Mouse (Mus musculus) adrenal gland (tissue): ENCODE data around the gene Tef.

Experiments used
- intact Hi-C: fragments of 180-260 bp; cut with DNase I; formaldehyde crosslinking; loops from one replicate; pipeline ENCODE4 v1.15.1; 2025

Gene Tef

DNA sequence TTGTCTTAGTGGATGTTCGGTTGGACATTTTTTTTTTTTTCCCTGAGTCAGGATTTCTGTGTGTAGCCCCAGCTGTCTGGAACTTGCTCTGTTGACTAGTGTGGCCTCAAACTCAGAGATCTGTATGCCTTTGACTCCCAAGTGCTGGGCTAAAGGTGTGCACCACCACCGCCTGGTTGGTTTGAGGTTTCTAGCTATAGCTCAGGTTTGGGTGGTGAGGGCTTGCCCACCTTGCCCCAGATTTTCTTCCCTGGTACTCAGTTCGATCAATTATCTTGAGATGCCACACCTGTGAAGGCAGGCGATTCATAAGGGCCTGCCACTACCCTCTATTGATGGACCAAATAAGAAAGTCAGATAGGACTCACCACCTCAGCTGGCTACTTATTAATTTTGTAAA lies 44.9 kb downstream of the Tef start:
- intact Hi-C loops, result no loop called here

- intact Hi-C loops, result no loop called here
Measured at GRCm38 (mm10) chr15:81847861-81848260, 45.6 kb downstream of the Tef start.

- intact Hi-C loops, result no loop called here
Measured at GRCm38 (mm10) chr15:81848301-81848700, 46.1 kb downstream of the Tef start.

GRCm38 (mm10) chr15:81849104-81849503 lies 46.9 kb downstream of the Tef start:
- intact Hi-C loops, result no loop called here

DNA sequence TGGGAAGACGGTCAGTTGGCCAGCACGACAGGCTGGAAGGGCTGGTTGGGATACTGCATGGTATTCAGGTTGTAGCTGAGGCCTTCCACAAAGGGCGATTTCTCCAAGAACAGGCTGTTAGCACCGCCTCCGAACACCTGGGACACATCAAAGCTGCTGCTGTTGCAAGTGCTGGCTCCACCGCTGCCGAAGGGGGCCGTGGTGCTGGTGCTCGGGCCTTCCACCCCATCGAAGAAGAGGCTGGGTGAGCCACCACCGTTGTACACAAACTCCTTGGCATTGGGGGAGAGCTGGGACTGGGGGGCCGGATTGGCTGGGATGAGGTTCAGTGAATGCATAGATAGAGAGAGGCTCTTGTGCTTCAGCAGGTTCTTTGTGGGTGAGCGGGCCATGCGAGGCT lies 48.5 kb downstream of the Tef start:
- intact Hi-C loops, result no loop called here

DNA sequence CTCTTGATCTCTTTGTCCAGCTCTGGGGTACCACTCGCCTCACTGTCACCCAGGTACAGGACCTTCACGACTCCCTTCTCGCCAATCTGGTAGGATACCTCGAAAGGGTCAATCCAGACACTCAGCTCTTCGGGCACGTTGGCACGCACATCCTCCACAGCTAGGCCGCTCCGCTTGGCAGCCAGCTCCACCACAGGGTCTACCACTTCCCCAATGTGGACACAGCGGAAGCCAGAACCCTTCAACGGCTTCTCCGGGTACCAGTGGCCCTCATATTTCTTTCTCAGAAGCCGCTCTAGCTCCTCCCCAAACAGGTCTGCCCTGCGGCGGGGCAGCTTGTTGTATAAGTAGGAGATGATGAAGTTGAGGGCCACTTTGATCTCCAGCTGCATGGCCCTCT lies 49.2 kb downstream of the Tef start:
- intact Hi-C loops, result no loop called here

- intact Hi-C loops, result no loop called here
Measured at GRCm38 (mm10) chr15:81852411-81853000, 50.3 kb downstream of the Tef start.

DNA sequence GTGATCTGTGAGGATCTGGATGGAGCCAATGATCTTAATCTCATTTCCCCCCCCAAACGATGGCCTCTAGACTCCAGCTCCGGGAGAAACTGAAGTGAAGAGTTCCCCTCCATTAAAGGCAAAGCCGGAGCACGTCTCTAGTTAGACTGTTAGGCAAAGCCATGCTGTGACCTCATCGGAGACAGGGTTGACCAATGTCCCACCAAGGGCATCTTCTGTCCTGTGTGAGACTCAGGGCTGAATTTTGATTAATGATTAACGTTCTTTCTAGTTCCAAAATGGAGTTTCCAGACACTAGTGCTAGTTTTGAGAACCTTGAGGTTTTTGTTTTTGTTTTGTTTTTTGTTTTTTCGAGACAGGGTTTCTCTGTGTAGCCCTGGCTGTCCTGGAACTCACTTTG lies 50.9 kb downstream of the Tef start:
- intact Hi-C loops, result no loop called here

DNA sequence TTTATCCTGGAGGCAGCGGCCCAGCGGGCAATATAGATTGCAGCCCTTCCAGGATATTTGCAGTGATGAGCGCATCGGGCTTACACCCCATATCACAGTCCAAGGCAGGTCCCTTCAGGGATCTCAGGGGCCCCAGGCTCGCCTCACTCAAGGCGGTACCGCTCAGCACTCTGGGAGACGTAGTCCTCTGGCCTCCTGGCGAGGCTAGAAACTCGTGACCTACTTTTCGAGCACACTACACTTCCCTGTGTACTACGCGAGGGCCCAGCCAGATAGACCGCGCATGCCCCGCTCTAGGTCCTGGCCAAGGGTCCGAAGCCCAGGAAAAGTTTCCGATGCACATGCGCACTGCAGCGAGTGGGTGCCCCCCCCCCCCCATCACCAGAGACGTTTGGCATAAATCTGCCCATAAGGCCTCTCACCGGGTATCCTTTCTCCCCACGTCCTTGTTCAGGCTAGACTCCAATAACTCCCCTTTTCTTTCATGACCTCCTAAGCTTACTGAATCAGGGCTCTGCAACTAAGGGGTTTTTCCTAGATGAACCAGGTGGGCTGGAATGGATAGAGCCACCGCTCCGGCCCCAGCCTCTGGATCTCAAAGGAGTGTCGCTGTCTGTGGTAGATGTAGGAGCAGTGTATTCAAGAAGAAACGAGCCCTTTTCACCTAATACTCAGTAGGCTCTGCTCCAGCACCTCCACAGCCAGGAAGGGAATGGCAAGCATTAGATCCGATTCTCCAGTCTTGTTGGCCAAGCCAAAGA lies 54.0 kb downstream of the Tef start:
- intact Hi-C loops, result no loop called here

GRCm38 (mm10) chr15:81856938-81857723 lies 54.9 kb downstream of the Tef start:
- intact Hi-C loops, result no loop called here

- intact Hi-C loops, result no loop called here
Measured at GRCm38 (mm10) chr15:81857724-81858116, 55.5 kb downstream of the Tef start.

DNA sequence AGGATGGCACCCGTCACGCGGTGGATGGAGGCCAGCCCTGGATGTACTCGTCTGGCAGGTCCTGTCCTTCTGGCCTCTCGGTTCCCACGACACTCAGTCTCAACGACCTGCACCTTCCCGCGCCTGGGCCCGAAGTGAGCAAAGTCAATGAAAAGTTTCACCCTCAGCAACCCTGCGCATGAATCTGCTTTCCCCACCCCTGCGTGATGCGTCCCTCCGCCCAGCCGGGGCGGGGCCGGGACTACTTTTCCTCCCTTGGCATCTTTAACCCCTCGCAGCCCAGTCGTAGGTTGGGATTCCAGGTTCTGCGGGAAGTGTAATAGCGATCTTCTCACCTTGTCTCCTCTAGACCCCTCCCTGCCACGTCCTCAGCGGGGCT lies 55.9 kb downstream of the Tef start:
- intact Hi-C loops, result no loop called here

- intact Hi-C loops, result no loop called here
Measured at GRCm38 (mm10) chr15:81858517-81859329, 56.5 kb downstream of the Tef start, which contains the start of gene Tob2. TSS of gene Tob2 (minus strand) at chr15:81858796.

GRCm38 (mm10) chr15:81859330-81860255 lies 57.4 kb downstream of the Tef start:
- intact Hi-C loops, result no loop called here

DNA sequence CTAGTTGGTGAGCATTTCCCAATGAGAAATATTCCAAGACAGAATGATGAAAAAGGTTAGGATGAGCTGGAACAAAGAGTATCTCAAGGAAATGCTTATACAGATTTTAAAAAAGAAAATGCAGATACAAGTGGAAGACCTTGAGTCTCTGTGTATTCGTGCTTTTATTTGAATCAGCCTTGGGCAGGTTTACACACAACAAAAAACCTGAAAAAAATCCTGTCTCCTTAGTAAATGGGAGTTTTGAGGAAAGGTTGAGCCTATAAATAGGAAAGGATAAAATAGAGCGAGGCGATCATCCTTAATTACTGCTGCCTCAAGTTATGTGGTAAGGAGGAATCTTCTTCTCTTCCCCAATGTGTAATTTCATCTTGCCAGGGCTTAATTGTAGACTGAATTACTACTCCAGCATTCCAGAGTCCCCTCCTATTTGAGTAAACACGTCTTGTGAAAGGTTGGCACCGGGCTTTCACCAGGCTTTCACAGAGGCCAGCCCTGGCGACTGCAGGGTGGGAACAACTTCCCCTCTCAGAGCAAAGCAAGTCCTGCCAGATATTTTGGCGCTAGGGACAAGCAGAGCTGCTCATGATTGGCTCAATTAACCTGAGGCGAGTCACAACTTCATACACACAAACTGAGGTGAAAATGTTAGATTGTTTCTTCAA lies 58.4 kb downstream of the Tef start:
- intact Hi-C loops, result no loop called here

DNA sequence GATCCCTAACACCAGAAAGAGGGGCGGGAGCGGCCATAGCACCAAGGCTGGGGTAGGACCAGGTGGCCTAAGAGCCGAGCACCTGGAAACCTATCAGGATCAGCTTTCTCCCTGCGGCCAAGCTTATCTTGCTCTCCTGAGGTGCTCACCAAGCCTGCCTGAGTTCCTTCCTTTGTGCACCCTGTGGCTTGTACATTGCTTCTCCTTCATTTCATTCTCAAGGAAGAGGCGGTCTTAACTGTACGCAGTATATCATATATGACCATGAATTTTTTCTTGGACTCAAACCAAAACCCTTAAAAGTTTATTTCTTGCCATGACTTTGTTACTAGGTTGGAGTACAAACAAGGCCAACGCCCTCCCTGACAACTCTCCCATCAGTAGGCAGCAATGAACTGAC lies 62.0 kb downstream of the Tef start:
- intact Hi-C loops, result no loop called here

- intact Hi-C loops, result no loop called here
Measured at GRCm38 (mm10) chr15:81869985-81870384, 67.8 kb downstream of the Tef start.

DNA sequence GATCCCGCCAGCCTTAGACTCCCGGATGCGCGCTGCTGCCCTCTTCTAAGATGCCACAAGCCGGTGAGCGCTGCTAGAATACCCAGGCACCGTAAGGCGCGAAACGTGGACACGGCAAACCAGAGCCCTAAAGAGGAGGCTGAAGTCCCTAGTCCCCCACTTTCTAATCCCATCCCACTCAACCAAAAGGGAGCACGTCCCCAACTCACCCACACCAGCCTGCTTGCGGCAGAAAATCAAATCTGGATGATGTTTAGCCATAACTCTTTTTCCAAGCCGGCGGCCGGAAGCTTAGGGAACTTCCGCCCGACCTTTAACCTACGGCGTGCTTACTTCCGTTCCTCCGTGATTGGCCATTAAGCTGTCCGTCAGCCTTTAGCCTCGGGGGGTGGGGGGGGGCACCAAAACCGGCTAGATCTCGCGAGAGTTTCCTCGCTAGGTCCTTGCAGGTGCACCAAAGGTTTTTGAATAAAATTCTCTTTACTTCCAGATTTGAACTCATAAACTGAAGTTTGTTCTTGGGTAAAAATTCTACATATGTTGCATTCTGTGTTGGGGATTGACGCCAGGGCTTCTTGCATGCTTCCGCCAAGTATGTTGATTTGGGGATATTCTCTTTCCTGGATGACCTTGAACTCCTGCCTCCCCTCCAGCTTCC lies 69.5 kb downstream of the Tef start, which contains the start of gene Phf5a:
Gene Phf5a (minus strand): TSS at position 308 of the 658 bp plus-strand sequence.
- intact Hi-C loops, result no loop called here
